Mouse (Mus musculus) forebrain, embryonic 14.5 days (tissue): ENCODE data around the gene Parp3. TPM values are rescaled to one million over a fixed set of nuclear protein-coding genes. Genes with fewer than 3 reads are reported as not detected.

Experiments used
- ATAC-seq: fragments of 200-750 bp; cut with Nextera tagmentation; 2 replicates; pipeline ENCODE4 v1.8.0; 2017; ENCODE audit warnings: mild to moderate bottlenecking, moderate library complexity
- DNase-seq: peaks from one replicate; pipeline ENCODE4 v3.0.0-alpha.2; 2015; ENCODE audit warnings: low spot score
- H3K27ac ChIP-seq: fragments of 300-500 bp; sonication (generic); 2 replicates; pipeline ENCODE4 v1.5.1; 2014; ENCODE audit warnings: low read depth, mild to moderate bottlenecking, control low read depth, low read length, moderate library complexity
- H3K27me3 ChIP-seq: fragments of 300-500 bp; sonication (generic); replicated peaks from 2 replicates; pipeline ENCODE4 v1.6.1; 2014; ENCODE audit warnings: low read length, control low read depth, mixed read lengths; ENCODE audit not compliant: control insufficient read depth, insufficient read depth
- H3K36me3 ChIP-seq: fragments of 300-500 bp; sonication (generic); 2 replicates; pipeline ENCODE4 v1.6.1; 2014; ENCODE audit warnings: low read length, control low read depth; ENCODE audit not compliant: control insufficient read depth, insufficient read depth
- H3K4me1 ChIP-seq: fragments of 300-500 bp; sonication (generic); 2 replicates; pipeline ENCODE4 v1.6.1; 2014; ENCODE audit warnings: antibody characterized with exemption, low read length, control low read depth; ENCODE audit not compliant: control insufficient read depth, insufficient read depth
- H3K4me2 ChIP-seq: fragments of 300-500 bp; sonication (generic); 2 replicates; pipeline ENCODE4 v1.6.1; 2014; ENCODE audit warnings: mild to moderate bottlenecking, control low read depth, low read length
- H3K4me3 ChIP-seq: fragments of 300-500 bp; sonication (generic); 2 replicates; pipeline ENCODE4 v1.5.1; 2014; ENCODE audit warnings: low read depth, low read length, control low read depth
- H3K9ac ChIP-seq: fragments of 300-500 bp; sonication (generic); 2 replicates; pipeline ENCODE4 v1.6.1; 2014; ENCODE audit warnings: mild to moderate bottlenecking, low read length, control low read depth, moderate library complexity
- H3K9me3 ChIP-seq: fragments of 300-500 bp; sonication (generic); replicated peaks from 2 replicates; pipeline ENCODE4 v1.6.1; 2016; ENCODE audit warnings: low read length, control low read depth, mixed read lengths; ENCODE audit not compliant: control insufficient read depth
- WGBS: fragments of 180-500 bp; shearing (Covaris S2); extraction: QIAGEN DNeasy Blood & Tissue Kit; methylation state at CpG from one replicate; pipeline ENCODE4 v1.1.7; 2014; 5-methylcytosine and 5-hydroxymethylcytosine counted together
- polyA plus RNA-seq: library from polyadenylated mRNA; unstranded; fragments of >200 nt; fragmentation: Nextera tagmentation; extraction: Ambion mirVana; gene quantifications from 2 replicates; pipeline ENCODE4 v1.2.1, GENCODE M21; 2014

Parp3 gene
- 0.63 and 0.72 TPM in 2 replicates for polyA plus RNA-seq

DNA sequence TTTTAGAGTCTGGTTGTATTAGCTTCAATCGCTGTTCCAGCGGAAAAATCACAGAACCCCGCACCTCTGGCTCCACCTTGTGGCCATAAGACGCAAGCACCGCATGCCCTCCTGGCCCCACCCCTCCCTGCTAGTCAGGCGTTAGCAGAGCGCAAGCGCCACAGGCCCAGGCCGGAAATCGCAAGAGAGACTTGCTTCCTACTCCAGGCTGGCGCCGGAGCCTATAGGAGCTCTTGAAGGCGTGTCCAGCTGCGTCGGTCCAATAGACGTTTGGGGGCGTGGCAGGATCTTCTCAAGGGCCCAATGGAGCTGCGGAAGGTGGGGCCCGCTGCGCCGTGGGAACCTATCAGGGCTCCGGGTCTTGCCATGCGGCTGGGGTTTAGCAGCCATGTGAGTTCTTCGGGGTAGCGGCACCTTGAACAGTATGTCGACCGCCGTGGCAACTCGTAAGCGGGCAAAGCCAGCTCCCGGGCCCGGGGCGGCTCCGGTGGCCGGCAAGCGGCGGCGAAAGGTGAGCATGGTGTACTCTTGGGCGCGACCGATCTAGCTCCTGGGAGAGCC lies at the start of gene Parp3:
Gene Parp3, minus strand, starts transcription at position 26 of the 561 bp plus-strand sequence.
- WGBS, result under 1% methylated on average over 41 of the region's 41 CpGs
- ATAC-seq (peak; percentile 99), DNase-seq (peak; percentile 100)
- no peaks in the 10 kb centered on the region for H3K27me3 ChIP-seq
- peak within 1 kb of the TSS; percentile 75 for H3K4me2 ChIP-seq
- peaks cover 7% of the 10 kb centered on the region; the same call in 1 of the 2 replicates for H3K4me1 ChIP-seq
- H3K36me3 ChIP-seq, result peaks cover 21% of the 10 kb centered on the region
- H3K9me3 ChIP-seq, result no peaks in the 10 kb centered on the region
- H3K27ac ChIP-seq, result no peak within 1 kb of the TSS
- peak within 1 kb of the TSS; percentile 58 for H3K9ac ChIP-seq
- H3K4me3 ChIP-seq, result peak within 1 kb of the TSS; percentile 66

GRCm38 (mm10) chr9:106519909-106520308 lies 43.2 kb upstream of the Parp3 start:
- H3K4me3 ChIP-seq, result no peak overlapping the region
- no peak overlapping the region for H3K9ac ChIP-seq
- no peaks in the 10 kb centered on the region for H3K27me3 ChIP-seq
- H3K27ac ChIP-seq, result no peak overlapping the region
- ATAC-seq (no peak), DNase-seq (no peak)
- no peak overlapping the region for H3K4me2 ChIP-seq
- H3K36me3 ChIP-seq, result no peaks in the 10 kb centered on the region
- no peaks in the 10 kb centered on the region for H3K4me1 ChIP-seq
- 83% methylated on average over 8 of the region's 8 CpGs for WGBS
- no peaks in the 10 kb centered on the region for H3K9me3 ChIP-seq

DNA sequence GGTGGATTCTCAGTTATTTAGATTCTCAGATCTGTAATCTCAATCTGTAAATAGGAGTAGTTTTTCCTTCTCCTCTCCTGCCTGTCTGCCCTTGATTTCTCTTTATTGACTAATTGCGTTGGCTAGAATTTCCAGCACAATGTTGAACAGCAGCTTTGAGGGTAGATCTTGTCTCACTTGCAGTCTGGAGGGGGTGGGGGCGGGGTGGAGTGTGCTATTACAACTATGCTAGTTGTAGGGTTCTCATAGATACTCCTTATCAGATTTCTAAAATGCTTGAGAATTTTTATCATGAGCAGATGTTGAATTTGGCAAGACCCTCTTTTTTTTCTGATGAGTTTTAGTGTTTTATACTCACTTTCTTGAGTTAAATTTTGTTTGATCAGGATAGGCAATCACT lies 42.7 kb upstream of the Parp3 start:
- H3K9ac ChIP-seq, result no peak overlapping the region
- no peaks in the 10 kb centered on the region for H3K9me3 ChIP-seq
- ATAC-seq (no peak), DNase-seq (no peak)
- WGBS, result 77% methylated on average over 2 of the region's 2 CpGs
- H3K27me3 ChIP-seq, result no peaks in the 10 kb centered on the region
- no peak overlapping the region for H3K27ac ChIP-seq
- no peaks in the 10 kb centered on the region for H3K36me3 ChIP-seq
- H3K4me1 ChIP-seq, result no peaks in the 10 kb centered on the region
- H3K4me2 ChIP-seq, result no peak overlapping the region
- no peak overlapping the region for H3K4me3 ChIP-seq

- ATAC-seq, result no peak
Observed at GRCm38 (mm10) chr9:106514273-106514672, 37.5 kb upstream of the Parp3 start, which contains the start of gene Iqcf5. Gene Iqcf5, plus strand, starts transcription at chr9:106514573.

GRCm38 (mm10) chr9:106513566-106513965 lies 36.8 kb upstream of the Parp3 start:
- DNase-seq, result no peak
- Histone ChIP-seq H3K9me3 (no peaks in the 10 kb centered on the region), H3K9ac (no peak overlapping the region), H3K27ac (no peak overlapping the region), H3K4me3 (no peak overlapping the region), H3K4me2 (no peak overlapping the region), H3K27me3 (no peaks in the 10 kb centered on the region), H3K4me1 (no peaks in the 10 kb centered on the region), H3K36me3 (no peaks in the 10 kb centered on the region)
- 79% methylated on average over 6 of the region's 6 CpGs for WGBS
- ATAC-seq, result no peak

More at GRCm38 (mm10) chr9:106514273-106514672, 37.5 kb upstream of the Parp3 start, which contains the start of gene Iqcf5:
- no peak for DNase-seq
- H3K36me3 ChIP-seq, result no peaks in the 10 kb centered on the region
- no peak within 1 kb of the TSS for H3K27ac ChIP-seq
- 95% methylated on average over 4 of the region's 4 CpGs for WGBS
- no peaks in the 10 kb centered on the region for H3K4me1 ChIP-seq
- no peak within 1 kb of the TSS for H3K4me2 ChIP-seq
- H3K9me3 ChIP-seq, result no peaks in the 10 kb centered on the region
- no peaks in the 10 kb centered on the region for H3K27me3 ChIP-seq
- no peak within 1 kb of the TSS for H3K4me3 ChIP-seq
- H3K9ac ChIP-seq, result no peak within 1 kb of the TSS

DNA sequence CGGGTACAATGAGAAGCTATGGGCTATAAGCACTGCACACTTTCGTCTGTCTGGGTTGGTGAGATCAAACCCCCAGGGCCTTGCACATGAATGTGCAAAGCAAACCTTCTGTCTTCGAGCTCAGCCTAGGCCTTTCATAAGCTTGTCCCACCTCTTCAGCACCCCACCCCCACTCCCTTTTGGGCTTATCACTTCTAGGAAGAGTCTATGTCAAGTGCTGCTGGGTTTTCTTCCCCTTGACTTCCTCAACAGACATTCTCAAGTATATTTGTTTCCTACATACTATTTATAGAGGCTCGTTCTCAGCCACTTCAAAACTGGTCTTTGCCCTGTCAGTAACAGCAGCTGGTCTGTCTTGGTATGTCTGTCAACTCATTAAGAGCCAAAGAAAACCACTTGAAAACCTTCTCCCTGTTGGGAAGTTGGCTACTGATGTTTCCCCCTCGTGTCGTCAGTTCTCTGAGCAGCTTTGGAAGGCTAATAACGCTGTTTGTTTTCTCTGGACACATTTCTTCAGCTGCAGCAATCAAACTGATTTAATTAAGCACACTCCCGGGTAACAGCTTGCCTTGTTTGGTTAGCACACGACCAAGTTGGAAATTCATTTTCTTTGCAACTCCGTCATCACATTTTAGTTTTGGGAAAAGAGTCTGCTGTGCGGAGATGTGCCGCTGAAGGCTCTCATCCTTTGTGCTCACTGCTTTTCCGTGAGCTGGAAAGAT lies 36.1 kb upstream of the Parp3 start:
- DNase-seq, result peak; percentile 39
- no peaks in the 10 kb centered on the region for H3K27me3 ChIP-seq
- H3K36me3 ChIP-seq, result no peaks in the 10 kb centered on the region
- H3K9ac ChIP-seq, result no peak overlapping the region
- ATAC-seq, result no peak
- no peak overlapping the region for H3K27ac ChIP-seq
- H3K4me3 ChIP-seq, result no peak overlapping the region
- H3K4me1 ChIP-seq, result no peaks in the 10 kb centered on the region
- 55% methylated on average over 13 of the region's 13 CpGs for WGBS
- H3K9me3 ChIP-seq, result no peaks in the 10 kb centered on the region
- H3K4me2 ChIP-seq, result no peak overlapping the region

DNA sequence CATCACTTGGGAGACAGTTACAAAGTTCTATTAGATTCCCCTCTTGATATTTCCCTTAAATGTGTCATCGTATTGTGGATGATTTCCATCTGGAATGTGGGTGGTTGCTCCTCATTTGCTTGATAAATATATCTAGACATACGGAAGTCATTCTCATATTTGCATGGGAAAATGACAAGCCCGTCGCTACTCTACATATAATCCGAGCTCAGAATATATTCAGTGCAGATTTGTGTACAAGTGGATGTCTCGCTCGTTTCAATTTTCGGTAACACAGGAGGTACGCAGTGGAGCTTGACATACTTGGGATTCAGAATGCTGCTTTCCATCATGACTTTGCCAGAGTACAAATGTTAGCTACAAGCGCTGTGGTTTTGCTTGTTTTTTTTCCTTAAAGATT lies 32.6 kb upstream of the Parp3 start:
- WGBS, result 95% methylated on average over 10 of the region's 10 CpGs
- DNase-seq (no peak), ATAC-seq (no peak)
- H3K4me1 ChIP-seq, result no peaks in the 10 kb centered on the region
- H3K4me3 ChIP-seq, result no peak overlapping the region
- H3K27ac ChIP-seq, result no peak overlapping the region
- no peak overlapping the region for H3K9ac ChIP-seq
- H3K27me3 ChIP-seq, result no peaks in the 10 kb centered on the region
- no peaks in the 10 kb centered on the region for H3K9me3 ChIP-seq
- no peak overlapping the region for H3K4me2 ChIP-seq
- H3K36me3 ChIP-seq, result no peaks in the 10 kb centered on the region

DNA sequence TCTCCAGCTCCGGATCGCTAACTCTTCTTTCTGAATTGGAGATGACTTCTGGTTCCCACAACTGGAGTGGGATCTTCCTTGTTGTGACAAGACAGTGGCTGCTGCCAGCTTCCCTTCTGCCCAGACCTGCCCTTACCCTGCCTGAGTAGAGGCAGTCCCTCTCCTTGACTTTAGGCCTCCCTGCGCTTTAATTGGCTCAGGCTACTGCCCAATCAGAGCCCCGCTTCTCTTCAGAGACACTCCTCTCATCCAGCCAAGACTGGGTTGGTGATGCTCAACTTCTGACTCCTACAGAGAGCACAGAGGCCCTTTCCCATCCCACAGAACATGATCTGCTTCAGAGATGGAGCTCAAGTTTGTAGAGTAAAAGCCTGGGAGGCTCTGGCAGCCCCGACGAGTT lies 27.5 kb upstream of the Parp3 start:
- H3K9me3 ChIP-seq, result no peaks in the 10 kb centered on the region
- DNase-seq (no peak), ATAC-seq (no peak)
- H3K4me2 ChIP-seq, result no peak overlapping the region
- no peak overlapping the region for H3K9ac ChIP-seq
- WGBS, result 77% methylated on average over 6 of the region's 6 CpGs
- no peak overlapping the region for H3K4me3 ChIP-seq
- no peaks in the 10 kb centered on the region for H3K36me3 ChIP-seq
- no peak overlapping the region for H3K27ac ChIP-seq
- no peaks in the 10 kb centered on the region for H3K27me3 ChIP-seq
- H3K4me1 ChIP-seq, result no peaks in the 10 kb centered on the region

- 89% methylated on average over 22 of the region's 22 CpGs for WGBS
- ATAC-seq, result no peak
- no peaks in the 10 kb centered on the region for H3K4me1 ChIP-seq
- no peaks in the 10 kb centered on the region for H3K27me3 ChIP-seq
- no peak overlapping the region for H3K4me3 ChIP-seq
- H3K27ac ChIP-seq, result no peak overlapping the region
- H3K4me2 ChIP-seq, result no peak overlapping the region
- DNase-seq, result no peak
- no peaks in the 10 kb centered on the region for H3K9me3 ChIP-seq
- H3K36me3 ChIP-seq, result no peaks in the 10 kb centered on the region
- no peak overlapping the region for H3K9ac ChIP-seq
Observed at GRCm38 (mm10) chr9:106501846-106502245, 25.1 kb upstream of the Parp3 start.
